Mouse (Mus musculus) left cerebral cortex, postnatal 36 days (tissue): ENCODE results near the gene Kbtbd13. TPM values are rescaled to one million over a fixed set of nuclear protein-coding genes. Genes with fewer than 3 reads are reported as not detected.

Experiments used
- DNase-seq, 2 experiments: peaks; one replicate each; pipeline ENCODE4 v3.0.0; 2021 to 2022; ENCODE audit warnings: low spot score in 2 of 2, mixed read lengths in 1 of 2
- intact Hi-C: fragments of 180-260 bp; cut with DNase I; formaldehyde crosslinking; loops from one replicate; pipeline ENCODE4 v1.15.1; 2025
- total RNA-seq, 2 experiments: library from RNA; stranded (reverse); gene quantifications; 2 replicates each; pipeline ENCODE4 v1.2.3; 2021

The Kbtbd13 gene
- under 1 TPM; 0.17 to 0.18 TPM for total RNA-seq

DNA sequence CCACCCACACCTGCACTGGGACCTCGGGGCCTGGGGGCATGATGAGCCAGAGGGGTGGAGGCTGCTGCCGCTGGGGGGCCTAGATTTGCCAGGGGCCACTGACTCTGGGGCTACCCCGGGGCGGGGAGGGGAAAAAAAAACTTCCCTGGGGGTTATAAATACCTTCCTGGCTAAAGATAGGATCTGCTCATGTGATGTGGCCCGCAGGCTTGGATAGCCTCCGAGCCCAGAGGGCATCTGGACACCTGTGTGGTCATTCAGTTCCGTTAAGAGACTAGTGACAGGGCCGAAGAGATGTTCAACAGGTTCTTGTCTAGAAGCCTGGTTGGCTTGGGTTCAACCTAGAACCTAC lies at the start of gene Kbtbd13:
Gene Kbtbd13 (minus strand): TSS at position 40 of the 352 bp plus-strand sequence.
- DNase-seq = no peak
- intact Hi-C loops = no loop called here

DNA sequence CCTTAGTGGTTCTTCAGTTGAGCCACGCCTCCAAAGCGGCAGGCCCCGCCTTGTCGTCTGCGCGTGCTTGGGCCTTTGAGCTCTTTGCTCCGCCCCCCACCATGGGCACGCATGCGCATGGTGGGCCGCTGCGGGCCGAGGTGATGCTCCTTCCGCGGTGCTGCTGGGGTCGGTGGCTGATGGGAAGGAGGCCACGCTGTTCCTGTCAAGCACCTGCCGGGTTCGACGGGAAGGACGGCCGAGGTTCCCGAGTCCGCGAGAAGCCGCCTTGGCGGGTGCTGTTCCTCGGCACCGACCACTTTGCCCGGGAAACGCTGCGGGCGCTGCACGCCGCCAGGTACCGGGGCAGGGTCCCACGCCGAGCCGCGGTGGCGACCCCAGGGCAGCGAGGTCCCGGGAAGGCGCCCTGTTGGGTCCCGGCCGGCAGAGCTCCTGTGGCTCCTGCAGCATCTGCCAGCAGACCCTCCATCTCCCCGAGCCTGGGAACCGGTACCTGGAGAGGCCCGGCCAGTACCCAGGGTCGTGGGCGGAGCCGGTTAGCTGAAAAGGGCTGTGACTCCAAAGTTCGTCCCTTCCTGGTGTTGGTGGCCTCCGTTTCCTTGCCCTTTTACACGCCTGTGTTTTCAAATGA lies 44.3 kb upstream of the Kbtbd13 start, which contains the start of gene Mtfmt:
Gene Mtfmt (plus strand): TSS at position 112 of the 631 bp plus-strand sequence.
- peak; percentile 87 to 89 for DNase-seq
- intact Hi-C loops = no loop called here

GRCm38 (mm10) chr9:65435211-65435610 lies 43.8 kb upstream of the Kbtbd13 start:
- intact Hi-C loops = no loop called here
- DNase-seq = no peak

DNA sequence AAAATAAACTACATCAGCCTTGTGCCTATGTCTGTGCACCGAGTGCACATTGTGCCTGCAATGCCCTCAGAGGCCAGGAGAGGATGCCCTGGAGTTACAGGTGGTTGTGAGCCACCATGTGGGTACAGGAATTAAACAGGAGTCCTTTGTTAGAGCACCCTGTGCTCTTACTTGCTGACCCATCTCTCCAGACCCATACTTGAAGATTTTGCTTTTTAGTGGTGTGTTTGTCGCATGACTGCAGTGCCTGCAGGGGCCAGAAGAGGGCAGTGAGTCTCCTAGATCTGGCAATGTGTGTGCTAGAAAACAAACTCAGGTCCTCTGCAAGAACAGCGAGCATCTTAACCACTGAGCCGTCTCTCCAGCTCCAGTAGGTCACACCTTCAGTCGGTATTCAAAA lies 42.7 kb upstream of the Kbtbd13 start:
- DNase-seq = no peak
- intact Hi-C loops = loop anchor here (5.0 kb wide), 1 partner anchor 62 kb away; no protein-coding TSS in a partner anchor

DNA sequence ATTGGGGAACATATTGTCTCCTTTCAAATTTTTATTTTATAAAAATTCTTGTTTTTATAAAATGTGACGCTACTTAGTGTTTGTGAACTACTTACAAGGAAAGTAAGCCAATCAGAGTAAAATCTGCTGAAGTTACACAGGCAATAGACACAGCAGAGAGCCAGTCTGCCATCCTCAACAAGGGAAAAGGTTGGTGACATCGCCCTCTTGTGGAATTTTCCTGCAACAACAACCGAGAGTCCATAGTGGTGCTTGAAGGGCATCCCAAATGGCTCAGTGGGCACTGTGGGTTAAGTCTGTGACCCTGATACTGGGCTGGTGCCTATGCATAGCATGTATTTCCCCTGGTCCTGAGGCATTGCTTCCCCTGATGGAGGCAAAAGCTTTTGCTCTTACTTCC lies 40.8 kb upstream of the Kbtbd13 start:
- intact Hi-C loops = loop anchor here (1.0 to 5.0 kb wide), 2 partner anchors 39 to 60 kb away; no protein-coding TSS in a partner anchor
- peak; percentile 78 to 85 for DNase-seq

DNA sequence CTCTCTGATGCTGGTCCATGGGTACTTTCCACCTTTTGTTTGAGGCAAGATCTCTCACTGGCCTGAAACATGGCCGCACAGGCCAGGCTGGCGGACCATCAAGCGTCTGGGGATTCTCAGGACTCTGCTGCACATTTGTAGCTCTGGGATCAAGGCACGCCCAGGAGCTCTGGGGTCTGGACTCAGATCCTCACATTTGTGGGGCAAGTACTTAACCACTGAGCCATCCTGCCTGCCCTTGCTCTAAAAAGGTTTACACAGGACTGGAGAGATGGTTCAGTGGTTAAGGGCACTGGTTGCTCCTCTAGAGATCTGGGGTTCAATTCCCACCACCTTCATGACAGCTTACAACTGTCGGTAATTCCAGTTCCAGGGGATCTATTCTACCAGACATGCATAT lies 39.5 kb upstream of the Kbtbd13 start:
- intact Hi-C loops = loop anchor here (5.0 kb wide), 1 partner anchor 59 kb away; no protein-coding TSS in a partner anchor
- DNase-seq = no peak

GRCm38 (mm10) chr9:65430401-65430800 lies 38.9 kb upstream of the Kbtbd13 start:
- no peak for DNase-seq
- intact Hi-C loops = loop anchor here (5.0 kb wide), 1 partner anchor 58 kb away; no protein-coding TSS in a partner anchor

- no peak for DNase-seq
- intact Hi-C loops = no loop called here
These were observed 36.6 kb upstream of the Kbtbd13 start for GRCm38 (mm10) chr9:65428003-65428402.

DNA sequence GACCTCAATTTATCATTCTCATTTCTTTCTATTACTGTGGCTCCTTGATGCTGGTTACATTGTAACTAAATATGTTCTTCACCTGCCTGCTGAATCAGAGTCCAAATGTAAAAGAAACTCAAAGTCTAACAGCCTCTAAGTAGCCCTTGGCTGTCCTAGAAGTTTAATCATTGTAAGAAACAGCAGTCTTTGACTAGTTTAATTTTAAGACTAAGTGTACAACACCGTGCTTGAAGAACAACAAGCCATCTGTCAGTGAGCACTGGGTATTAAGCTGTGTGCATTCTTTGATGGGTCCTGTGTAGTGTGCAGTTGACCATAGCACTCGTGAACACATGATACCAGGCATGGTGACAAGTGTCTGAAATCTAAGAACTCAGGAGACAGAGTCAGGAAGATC lies 36.1 kb upstream of the Kbtbd13 start:
- no peak for DNase-seq
- intact Hi-C loops = no loop called here

DNA sequence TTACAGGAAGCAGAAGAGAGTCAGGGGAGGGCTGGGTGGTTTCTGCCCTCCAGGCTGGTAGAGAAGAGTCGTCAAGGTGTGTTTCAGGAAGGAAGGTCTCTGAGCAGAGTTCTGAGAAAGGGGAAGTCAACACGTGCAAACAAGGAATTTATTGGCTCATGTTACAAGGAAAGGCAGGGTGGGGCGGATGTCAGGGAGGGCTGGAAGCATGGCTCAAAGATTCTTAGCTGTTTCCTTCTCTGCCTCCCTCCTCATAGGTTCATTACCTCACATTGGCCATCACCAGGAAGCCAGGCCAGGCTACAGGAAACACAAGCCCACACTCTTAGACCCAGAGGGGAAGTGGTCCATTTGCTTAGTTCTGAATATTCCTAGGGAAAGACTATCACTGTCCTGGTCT lies 32.9 kb upstream of the Kbtbd13 start:
- no peak for DNase-seq
- intact Hi-C loops = no loop called here

GRCm38 (mm10) chr9:65422760-65423501 lies 31.5 kb upstream of the Kbtbd13 start, which contains the start of gene Slc51b:
Gene Slc51b, minus strand, starts transcription at chr9:65422955.
- no peak for DNase-seq
- intact Hi-C loops = no loop called here

- intact Hi-C loops = no loop called here
These were observed 28.2 kb upstream of the Kbtbd13 start for GRCm38 (mm10) chr9:65419633-65420032.

GRCm38 (mm10) chr9:65417738-65418137 lies 26.3 kb upstream of the Kbtbd13 start:
- intact Hi-C loops = no loop called here
- no peak for DNase-seq

More at GRCm38 (mm10) chr9:65419633-65420032, 28.2 kb upstream of the Kbtbd13 start:
- DNase-seq = no peak

DNA sequence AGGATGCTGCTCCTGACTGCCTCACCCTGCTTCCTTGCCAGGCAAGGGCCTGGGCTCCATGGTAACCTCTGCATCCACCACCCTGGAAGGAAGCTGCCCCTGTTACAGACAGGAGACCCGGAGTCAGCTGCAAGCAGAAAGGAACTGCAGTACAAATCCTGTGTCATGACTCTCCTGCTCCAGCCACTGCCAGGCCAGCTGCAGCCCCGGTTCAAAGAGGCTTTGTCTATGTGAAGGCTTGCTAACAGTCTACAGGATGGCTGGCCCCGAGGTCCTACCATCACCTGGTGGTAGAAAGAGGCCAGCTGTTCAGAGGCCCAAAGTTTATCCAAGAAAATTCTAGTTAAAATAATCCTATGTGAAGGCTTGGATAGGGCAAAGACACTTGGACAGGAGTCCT lies 19.9 kb upstream of the Kbtbd13 start:
- intact Hi-C loops = no loop called here
- DNase-seq = no peak

DNA sequence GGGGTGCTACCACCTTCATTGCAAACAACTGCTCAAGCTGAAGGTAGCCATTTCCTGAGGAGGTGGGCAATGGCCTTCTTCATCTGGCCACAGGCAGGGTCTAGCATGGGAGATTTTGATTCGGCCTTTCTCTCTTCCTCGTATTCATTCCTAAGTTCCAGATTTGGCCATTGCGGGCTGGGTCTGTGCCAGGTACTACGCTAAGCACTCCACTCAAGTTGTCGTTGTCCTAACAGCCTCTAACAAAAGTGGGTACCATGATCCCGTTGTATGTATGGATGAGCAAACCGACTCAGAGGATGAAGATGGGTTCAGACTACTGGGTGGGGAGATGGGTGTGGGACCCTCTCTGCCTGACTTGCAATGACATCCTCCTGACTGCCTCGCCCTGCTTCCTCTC lies 18.9 kb upstream of the Kbtbd13 start:
- intact Hi-C loops = no loop called here
- DNase-seq = no peak

DNA sequence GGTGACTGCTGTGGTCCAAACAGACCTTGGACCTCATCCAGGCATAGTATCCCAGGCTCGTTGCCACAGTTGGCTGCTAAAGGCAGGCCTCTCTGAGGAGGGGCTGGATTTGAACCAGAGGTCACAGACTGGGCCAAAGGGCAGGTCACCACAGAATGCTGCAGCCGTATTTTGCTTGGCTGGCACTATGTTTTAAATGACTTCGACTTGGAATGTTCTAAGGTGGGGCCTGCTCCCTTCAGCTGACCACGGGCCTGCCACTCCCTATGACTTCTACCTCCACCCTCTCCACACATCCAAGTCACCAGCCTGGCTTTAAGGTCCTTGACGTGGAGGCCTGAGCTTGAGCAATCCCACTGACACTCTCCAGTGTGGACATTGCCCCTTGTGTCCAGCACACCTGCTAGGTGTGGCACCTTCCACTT lies 17.4 kb upstream of the Kbtbd13 start:
- intact Hi-C loops = no loop called here
- DNase-seq = no peak

GRCm38 (mm10) chr9:65407861-65408260 lies 16.4 kb upstream of the Kbtbd13 start:
- DNase-seq = no peak
- intact Hi-C loops = no loop called here

- intact Hi-C loops = no loop called here
- DNase-seq = no peak
These were observed 15.9 kb upstream of the Kbtbd13 start for GRCm38 (mm10) chr9:65407327-65407726.

DNA sequence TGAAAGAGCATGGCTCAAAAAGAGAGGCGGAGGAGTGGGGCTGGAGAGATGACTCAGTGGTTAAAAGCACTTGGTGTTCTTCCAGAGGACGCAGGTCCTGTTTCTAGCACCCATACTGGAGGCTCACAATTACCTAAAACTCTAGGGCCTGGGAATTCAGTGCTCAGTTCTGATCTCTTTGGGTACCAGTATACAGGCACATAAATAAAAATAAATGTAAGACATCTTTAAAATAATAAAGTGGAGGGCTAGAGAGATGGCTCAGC lies 13.7 kb upstream of the Kbtbd13 start:
- intact Hi-C loops = no loop called here
- DNase-seq = no peak

DNA sequence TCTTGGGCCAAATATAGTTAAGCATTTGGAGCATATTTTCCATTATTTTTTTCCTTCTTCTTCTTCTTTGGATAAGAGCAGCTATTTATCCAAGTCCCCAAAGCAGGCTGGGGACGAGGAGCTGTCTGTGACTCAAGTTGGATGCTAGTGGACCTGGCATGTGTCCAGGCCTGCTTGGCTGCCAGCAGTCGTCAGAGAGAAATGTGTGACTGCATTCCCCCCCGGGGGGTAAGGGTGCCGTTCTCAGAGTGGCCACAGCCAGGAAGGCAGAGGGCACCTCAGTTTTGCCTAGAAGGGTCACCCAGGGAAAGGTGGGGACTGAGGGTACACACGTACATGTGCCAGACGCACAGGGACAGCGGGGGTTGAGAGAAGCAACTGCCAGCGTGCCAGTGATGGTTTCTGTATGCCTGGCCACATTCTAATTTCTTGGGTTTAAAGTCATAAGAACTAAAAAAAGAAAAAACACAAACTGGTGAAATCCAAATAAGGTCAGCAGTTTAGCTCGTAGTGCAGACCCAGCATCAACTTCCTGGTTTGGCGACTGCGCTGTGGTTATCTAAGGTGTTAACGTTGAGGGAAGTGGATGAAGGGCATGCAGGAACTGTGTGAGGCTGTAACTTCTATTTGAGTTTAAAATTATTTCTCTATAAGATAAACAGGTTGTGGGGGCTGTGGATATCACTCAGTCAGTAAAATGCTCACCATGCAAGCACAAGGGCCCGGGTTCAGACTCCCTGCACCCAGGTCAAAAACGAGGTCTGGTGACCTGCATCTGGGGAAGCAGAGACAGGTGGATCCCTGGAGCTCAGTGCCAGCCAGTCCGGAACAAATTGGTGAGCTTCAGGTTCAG lies 13.1 kb upstream of the Kbtbd13 start:
- intact Hi-C loops = no loop called here
- peak; percentile 54 to 66 for DNase-seq
